Mouse (Mus musculus) skeletal muscle tissue, adult 2 months (tissue): ENCODE measurements at regions not wholly inside any gene's neighbourhood (a gene's known extent, or its start where the extent isn't known, plus 50 kb on each side); places are given as distances from the start of the nearest gene placed in this dataset.

Experiments used
- DNase-seq: peaks from one replicate; pipeline ENCODE4 v3.0.0-alpha.2; 2012; ENCODE audit warnings: low read depth, low spot score

- no peak for DNase-seq
Measured at GRCm38 (mm10) chr15:61009509-61009908, 86.7 kb upstream of the A1bg start.

- DNase-seq: peak; percentile 30
Measured at GRCm38 (mm10) chr15:61007461-61008059, 84.7 kb upstream of the A1bg start.

GRCm38 (mm10) chr15:61006608-61007007 lies 83.8 kb upstream of the A1bg start:
- DNase-seq: peak; percentile 31

- DNase-seq: no peak
Measured at GRCm38 (mm10) chr15:60993971-60994690, 71.3 kb upstream of the A1bg start.

- no peak for DNase-seq
Measured at GRCm38 (mm10) chr15:60993394-60993793, 70.6 kb upstream of the A1bg start.

GRCm38 (mm10) chr15:60982576-60982975 lies 59.8 kb upstream of the A1bg start:
- no peak for DNase-seq
